Comparison of ENCODE assay signal across 30 mouse cellular contexts in genomic region chr10:121394789-121395325, GRCm38 (mm10). TPM values are rescaled to one million over a fixed set of nuclear protein-coding genes. Genes with fewer than 3 reads are reported as not detected.
DNase-seq lines count a peak whose midpoint lies in the region; ATAC-seq and TF ChIP-seq lines count a peak whose summit lies in the region.
"Had no signal": no experiment of that assay in that cellular context is flagged by ENCODE, and none has a peak within 500 bp of the region (broad histone marks: within the 10 kb centered on the region; RNA-seq: fewer than 3 reads in every experiment).

No protein-coding gene starts in this region.

- no peaks in the 10 kb centered on the region for H3K4me1 ChIP-seq in kidney, embryonic 15.5 days
- peaks cover 8% of the 10 kb centered on the region; the same call in 1 of the 2 replicates for H3K4me1 ChIP-seq in lung, embryonic 14.5 days (ENCODE audit: insufficient read depth)
- no peaks in the 10 kb centered on the region for H3K4me1 ChIP-seq in hindbrain, postnatal 0 days (ENCODE audit: insufficient read depth, low read length)
- H3K4me1 ChIP-seq: hindbrain, embryonic 15.5 days; midbrain, embryonic 15.5 days had no signal

- ATAC-seq in kidney, embryonic 15.5 days (replicated peaks; ENCODE audit: low FRiP score) = no peak
- no peak for ATAC-seq in lung, embryonic 14.5 days (ENCODE audit: insufficient read depth)
- no peak for ATAC-seq in hindbrain, postnatal 0 days
- ATAC-seq: activated CD4-positive, CD25-positive, alpha-beta regulatory T cell, adult 4 months; forebrain, postnatal 0 days; midbrain, embryonic 15.5 days; Patski had no signal

- TF ChIP-seq CTCF in lung, embryonic 14.5 days (IDR thresholded peaks at IDR 0.05; ENCODE audit: low read depth) = no peak
- TF ChIP-seq CTCF in hindbrain, postnatal 0 days (IDR thresholded peaks at IDR 0.05; ENCODE audit: low read depth) = no peak

- no peaks in the 10 kb centered on the region for H3K9me3 ChIP-seq in kidney, embryonic 15.5 days (replicated peaks)
- H3K9me3 ChIP-seq in lung, embryonic 14.5 days (ENCODE audit: low read depth, low read length) = no peaks in the 10 kb centered on the region
- no peaks in the 10 kb centered on the region for H3K9me3 ChIP-seq in hindbrain, postnatal 0 days (ENCODE audit: low read length)
- H3K9me3 ChIP-seq: G1E; heart, embryonic 15.5 days; hindbrain, embryonic 15.5 days; midbrain, embryonic 15.5 days; neural tube, embryonic 13.5 days had no signal

- no peak overlapping the region for H3K4me3 ChIP-seq in kidney, embryonic 15.5 days (replicated peaks)
- no peak overlapping the region for H3K4me3 ChIP-seq in lung, embryonic 14.5 days (ENCODE audit: low read depth, low read length)
- H3K4me3 ChIP-seq in hindbrain, postnatal 0 days (ENCODE audit: low read length) = no peak overlapping the region
- H3K4me3 ChIP-seq: heart, embryonic 15.5 days; hindbrain, embryonic 15.5 days; left cerebral cortex, adult 2 months; midbrain, embryonic 15.5 days; myocyte; neural tube, embryonic 13.5 days had no signal

- H3K27me3 ChIP-seq in kidney, embryonic 15.5 days = no peaks in the 10 kb centered on the region
- H3K27me3 ChIP-seq in lung, embryonic 14.5 days (ENCODE audit: insufficient read depth, low read length) = no peaks in the 10 kb centered on the region
- H3K27me3 ChIP-seq in hindbrain, postnatal 0 days (ENCODE audit: insufficient read depth, low read length) = no peaks in the 10 kb centered on the region
- H3K27me3 ChIP-seq: CH12.LX; heart, embryonic 15.5 days; hindbrain, embryonic 15.5 days; midbrain, embryonic 15.5 days; neural tube, embryonic 13.5 days; Patski had no signal

- H3K4me2 ChIP-seq in kidney, embryonic 15.5 days = no peak overlapping the region
- no peak overlapping the region for H3K4me2 ChIP-seq in lung, embryonic 14.5 days
- H3K4me2 ChIP-seq in hindbrain, postnatal 0 days (ENCODE audit: low read depth, low read length) = no peak overlapping the region
- H3K4me2 ChIP-seq: heart, embryonic 15.5 days; hindbrain, embryonic 15.5 days; midbrain, embryonic 15.5 days; neural tube, embryonic 13.5 days had no signal

- H3K36me3 ChIP-seq in kidney, embryonic 15.5 days = peaks cover 72% of the 10 kb centered on the region
- H3K36me3 ChIP-seq in lung, embryonic 14.5 days (ENCODE audit: insufficient read depth) = peaks cover 58% of the 10 kb centered on the region
- peaks cover 57% of the 10 kb centered on the region for H3K36me3 ChIP-seq in hindbrain, postnatal 0 days (ENCODE audit: insufficient read depth, low read length)

- whole genome bisulfite sequencing in kidney, embryonic 15.5 days = 72% methylated on average over 18 of the region's 18 CpGs
- WGBS in lung, embryonic 14.5 days = 53% methylated on average over 18 of the region's 18 CpGs
- WGBS in hindbrain, postnatal 0 days = 90% methylated on average over 18 of the region's 18 CpGs

- H3K27ac ChIP-seq in kidney, embryonic 15.5 days = no peak overlapping the region
- no peak overlapping the region for H3K27ac ChIP-seq in lung, embryonic 14.5 days (ENCODE audit: low read depth)
- no peak overlapping the region for H3K27ac ChIP-seq in hindbrain, postnatal 0 days
- H3K27ac ChIP-seq: heart, embryonic 15.5 days; hindbrain, embryonic 15.5 days; left cerebral cortex, adult 2 months; midbrain, embryonic 15.5 days; neural tube, embryonic 13.5 days had no signal

- DNase-seq in kidney, adult 11 months = peak; percentile 20
- DNase-seq in lung, embryonic 14.5 days = peak; percentile 35
- DNase-seq in lung, postnatal 4 days = no peak
- peak; percentile 34 for DNase-seq in adrenal gland, adult 8-10 months
- peak; percentile 41 to 47 for DNase-seq in adrenal gland, postnatal 36 days
- no peak for DNase-seq in T-cell, adult 2 months (ENCODE audit: low spot score)
- no peak for DNase-seq in hindbrain, postnatal 0 days (ENCODE audit: low spot score)
- DNase-seq: B cell, adult 2 months; cerebellum, adult 8-10 months; cerebellum, postnatal 36 days; forebrain, postnatal 0 days; gastrocnemius, postnatal 25 days; heart, adult 18-20 months; heart, postnatal 4 days; layer of hippocampus, adult 9-11 months; lung, postnatal 36 days; retina, postnatal 1 day; right cerebral cortex, postnatal 4 days; thymus, postnatal 14 days had no signal

- H3K9ac ChIP-seq in kidney, embryonic 15.5 days = no peak overlapping the region
- H3K9ac ChIP-seq in lung, embryonic 14.5 days = no peak overlapping the region
- H3K9ac ChIP-seq in hindbrain, postnatal 0 days (replicated peaks; ENCODE audit: low read length) = no peak overlapping the region
- H3K9ac ChIP-seq: forebrain, postnatal 0 days; heart, embryonic 15.5 days; hindbrain, embryonic 15.5 days; midbrain, embryonic 15.5 days; neural tube, embryonic 13.5 days had no signal

RNA-seq across cellular contexts. Expression of gene Gns, which starts 30.0 kb away (rescaled TPM):
- polyA plus RNA-seq in kidney, embryonic 15.5 days (2015; fragmentation: Nextera tagmentation; extraction: Ambion mirVana) = 41.5 and 46.0 TPM in 2 replicates
- polyA plus RNA-seq in lung, embryonic 14.5 days (2014; fragmentation: Nextera tagmentation; extraction: Ambion mirVana) = 46.9 and 47.0 TPM in 2 replicates
- total RNA-seq in adrenal gland, adult 8-10 months (2022) = 100 to 1,000 TPM; 181 to 274 (median 211) TPM
- 100 to 1,000 TPM; 159 to 213 TPM for total RNA-seq in adrenal gland, postnatal 36 days (2021)
- total RNA-seq in hindbrain, postnatal 0 days (2014; rRNA removed) = 87.5 and 93.8 TPM in 2 replicates
- polyA plus RNA-seq in hindbrain, postnatal 0 days (2015; fragmentation: Nextera tagmentation; extraction: Ambion mirVana) = 38.2 and 39.5 TPM in 2 replicates

RNA-seq across cellular contexts. Expression of gene Tbc1d30, which starts 43.8 kb away (rescaled TPM):
- 0.33 and 0.57 TPM in 2 replicates for polyA plus RNA-seq in kidney, embryonic 15.5 days (2015; fragmentation: Nextera tagmentation; extraction: Ambion mirVana)
- 1.7 and 2.5 TPM in 2 replicates for polyA plus RNA-seq in lung, embryonic 14.5 days (2014; fragmentation: Nextera tagmentation; extraction: Ambion mirVana)
- 10 to 100 TPM in 1 of 4 experiments, 1 to 10 TPM in 3; 3.2 to 11.0 (median 7.9) TPM for total RNA-seq in adrenal gland, adult 8-10 months (2022)
- total RNA-seq in adrenal gland, postnatal 36 days (2021) = 10 to 100 TPM in 1 of 2 experiments, 1 to 10 TPM in 1; 3.1 to 10.6 TPM
- 47.5 and 55.6 TPM in 2 replicates for total RNA-seq in hindbrain, postnatal 0 days (2014; rRNA removed)
- 9.6 and 10.4 TPM in 2 replicates for polyA plus RNA-seq in hindbrain, postnatal 0 days (2015; fragmentation: Nextera tagmentation; extraction: Ambion mirVana)
- total RNA-seq: CH12.LX had no signal
- polyA plus RNA-seq: G1E, myocyte had no signal

Comparison
In these comparisons a context has a peak if more than half of its experiments do, and no peak if none do; other contexts are left out.
1. DNase-seq: peak in kidney, adult 11 months (single experiment), lung, embryonic 14.5 days (single experiment), adrenal gland, adult 8-10 months (single experiment) and adrenal gland, postnatal 36 days (2 of 2); none in lung, postnatal 4 days (0 of 2), T-cell, adult 2 months (single experiment) and hindbrain, postnatal 0 days (single experiment).